Mouse (Mus musculus): ENCODE data around the gene Olfr727.

The Olfr727 gene

GRCm38 (mm10) chr14:50122886-50123285 is at the start of gene Olfr727:
Gene Olfr727 (plus strand): TSS chr14:50123186.
- no peak for DNase-seq (ENCODE audit: low spot score)

- no peak for DNase-seq (ENCODE audit: low spot score)
These were observed 32.1 kb upstream of the Olfr727 start, which contains the start of gene Olfr726 for GRCm38 (mm10) chr14:50090853-50091252. Gene Olfr726 (minus strand): TSS chr14:50090953.

- DNase-seq (ENCODE audit: low spot score): no peak
These were observed 19.6 kb downstream of the Olfr727 start, which contains the start of gene Olfr728 for GRCm38 (mm10) chr14:50142580-50142979. Gene Olfr728 (minus strand): TSS chr14:50142680.

DNA sequence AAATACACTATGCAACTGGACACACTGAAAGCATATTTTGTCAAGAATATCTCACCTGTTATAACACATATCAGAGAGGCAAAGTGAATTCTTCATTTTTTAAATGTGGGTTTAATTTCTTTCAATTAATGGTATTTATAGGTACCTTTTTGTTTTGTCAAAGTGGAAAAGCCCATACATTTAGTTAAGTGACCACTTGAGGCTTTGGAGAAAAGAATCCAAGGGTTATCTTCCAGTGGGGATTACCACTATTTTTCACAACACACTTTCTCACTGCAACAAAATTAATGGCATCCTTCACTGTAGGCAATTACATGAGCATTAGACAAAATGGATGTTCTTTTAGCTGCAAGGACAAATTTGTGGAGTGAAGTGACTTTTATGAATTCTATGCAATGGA is 29.8 kb downstream of the Olfr727 start, which contains the start of gene Olfr729:
Gene Olfr729 (minus strand): TSS at position 101 of the 400 bp plus-strand sequence.
- DNase-seq (ENCODE audit: low spot score): no peak

Data from T-cell, adult 2 months (primary cell).